Mouse (Mus musculus) limb, embryonic 15.5 days (tissue): Measurements from ENCODE around the gene Med14. TPM values are rescaled to one million over a fixed set of nuclear protein-coding genes. Genes with fewer than 3 reads are reported as not detected.

ENCODE experiments used
- ATAC-seq: fragments of 200-750 bp; cut with Nextera tagmentation; 2 replicates; pipeline ENCODE4 v1.8.0; 2017; ENCODE audit warnings: low read depth, moderate TSS enrichment; ENCODE audit not compliant: insufficient number of reproducible peaks, low FRiP score, low TSS enrichment
- H3K27ac ChIP-seq: fragments of 300-500 bp; sonication (generic); 2 replicates; pipeline ENCODE4 v1.5.1; 2015; ENCODE audit warnings: moderate library complexity, mild to moderate bottlenecking, inconsistent platforms
- H3K27me3 ChIP-seq: fragments of 300-500 bp; sonication (generic); 2 replicates; pipeline ENCODE4 v1.6.1; 2015; ENCODE audit warnings: inconsistent platforms
- H3K36me3 ChIP-seq: fragments of 300-500 bp; sonication (generic); 2 replicates; pipeline ENCODE4 v1.6.1; 2015; ENCODE audit warnings: inconsistent platforms
- H3K4me1 ChIP-seq: fragments of 300-500 bp; sonication (generic); 2 replicates; pipeline ENCODE4 v1.6.1; 2015; ENCODE audit warnings: inconsistent platforms
- H3K4me2 ChIP-seq: fragments of 300-500 bp; sonication (generic); 2 replicates; pipeline ENCODE4 v1.6.1; 2015; ENCODE audit warnings: mild to moderate bottlenecking, inconsistent platforms
- H3K4me3 ChIP-seq: fragments of 300-500 bp; sonication (generic); 2 replicates; pipeline ENCODE4 v1.5.1; 2015; ENCODE audit warnings: mild to moderate bottlenecking, inconsistent platforms
- H3K9ac ChIP-seq: fragments of 300-500 bp; sonication (generic); 2 replicates; pipeline ENCODE4 v1.6.1; 2015; ENCODE audit warnings: inconsistent platforms
- H3K9me3 ChIP-seq: fragments of 300-500 bp; sonication (generic); 2 replicates; pipeline ENCODE4 v1.6.1; 2016; ENCODE audit warnings: inconsistent platforms
- WGBS: fragments of 180-500 bp; shearing (Covaris S2); methylation state at CpG from one replicate; pipeline ENCODE4 v1.1.7; 2015; 5-methylcytosine and 5-hydroxymethylcytosine counted together
- polyA plus RNA-seq: library from polyadenylated mRNA; unstranded; fragments of >200 nt; fragmentation: Nextera tagmentation; extraction: Ambion mirVana; gene quantifications from 2 replicates; pipeline ENCODE4 v1.2.1, GENCODE M21; 2015

Gene Med14
- polyA plus RNA-seq, 1 experiment from 2014 or later, result 12.4 TPM

- Histone ChIP-seq H3K9ac (no peak overlapping the region), H3K9me3 (no peaks in the 10 kb centered on the region), H3K4me1 (no peaks in the 10 kb centered on the region), H3K4me3 (no peak overlapping the region), H3K36me3 (peaks cover 12% of the 10 kb centered on the region), H3K27ac (no peak overlapping the region), H3K4me2 (no peak overlapping the region), H3K27me3 (no peaks in the 10 kb centered on the region)
- 94% methylated on average over 16 of the region's 16 CpGs for WGBS
- ATAC-seq, result no peak
These were observed 110.0 kb downstream of the Med14 start for GRCm38 (mm10) chrX:12651906-12652305.

- no peak overlapping the region for H3K27ac ChIP-seq
- H3K4me1 ChIP-seq, result no peaks in the 10 kb centered on the region
- no peaks in the 10 kb centered on the region for H3K9me3 ChIP-seq
- no peak overlapping the region for H3K4me2 ChIP-seq
- H3K9ac ChIP-seq, result no peak overlapping the region
- no peak for ATAC-seq
- no peak overlapping the region for H3K4me3 ChIP-seq
- no peaks in the 10 kb centered on the region for H3K36me3 ChIP-seq
- 57% methylated on average over 12 of the region's 12 CpGs for WGBS
- H3K27me3 ChIP-seq, result peaks cover 4% of the 10 kb centered on the region; the same call in 1 of the 2 replicates
These were observed 116.2 kb downstream of the Med14 start for GRCm38 (mm10) chrX:12645531-12646304.

GRCm38 (mm10) chrX:12644976-12645375, 116.9 kb downstream of the Med14 start:
- Histone ChIP-seq H3K4me2 (no peak overlapping the region), H3K9me3 (no peaks in the 10 kb centered on the region), H3K4me3 (no peak overlapping the region), H3K4me1 (no peaks in the 10 kb centered on the region), H3K27me3 (peaks cover 4% of the 10 kb centered on the region; the same call in 1 of the 2 replicates), H3K36me3 (no peaks in the 10 kb centered on the region), H3K27ac (no peak overlapping the region), H3K9ac (no peak overlapping the region)
- 66% methylated on average over 2 of the region's 2 CpGs for WGBS
- no peak for ATAC-seq

Other genes starting within 250 kb of the Med14 start
- gene Atp6ap2, start 174.3 kb downstream of the Med14 start, polyA plus RNA-seq, result 81.1 and 85.8 TPM in 2 replicates
- gene 1810030O07Rik, start 88.4 kb downstream of the Med14 start, polyA plus RNA-seq, result 32.0 and 34.8 TPM in 2 replicates